Mouse (Mus musculus) left cerebral cortex, postnatal 25 days (tissue): ENCODE measurements around the gene Olfr247. TPM values are rescaled to one million over a fixed set of nuclear protein-coding genes. Genes with fewer than 3 reads are reported as not detected.
"Not testable (repeated sequence)": the region's sequence is repeated elsewhere in the genome, so short reads cannot be mapped to it uniquely, and the experiment has no call there.

ENCODE experiments used
- DNase-seq, 2 experiments: peaks; one replicate each; pipeline ENCODE4 v3.0.0; 2022; ENCODE audit warnings: low spot score in 2 of 2, mixed read lengths in 1 of 2
- intact Hi-C: fragments of 180-260 bp; cut with DNase I; formaldehyde crosslinking; loops from one replicate; pipeline ENCODE4 v1.15.1; 2025
- total RNA-seq, 2 experiments: library from RNA; stranded (reverse); gene quantifications; 2 replicates each; pipeline ENCODE4 v1.2.3; 2021

Gene Olfr247
- total RNA-seq, result not detected

- DNase-seq, intact Hi-C loops: not testable (repeated sequence)
Measured at GRCm38 (mm10) chr10:129976040-129976439, at the start of gene Olfr247. Olfr247 (minus strand) TSS chr10:129976140.

GRCm38 (mm10) chr10:130012321-130012720 is 36.4 kb upstream of the Olfr247 start, which contains the start of gene Olfr820:
Olfr820 (plus strand) TSS chr10:130012621.
- intact Hi-C loops, result no loop called here
- DNase-seq, result no peak

- DNase-seq, intact Hi-C loops: not testable (repeated sequence)
Measured at GRCm38 (mm10) chr10:130005366-130005765, 29.4 kb upstream of the Olfr247 start.

DNA sequence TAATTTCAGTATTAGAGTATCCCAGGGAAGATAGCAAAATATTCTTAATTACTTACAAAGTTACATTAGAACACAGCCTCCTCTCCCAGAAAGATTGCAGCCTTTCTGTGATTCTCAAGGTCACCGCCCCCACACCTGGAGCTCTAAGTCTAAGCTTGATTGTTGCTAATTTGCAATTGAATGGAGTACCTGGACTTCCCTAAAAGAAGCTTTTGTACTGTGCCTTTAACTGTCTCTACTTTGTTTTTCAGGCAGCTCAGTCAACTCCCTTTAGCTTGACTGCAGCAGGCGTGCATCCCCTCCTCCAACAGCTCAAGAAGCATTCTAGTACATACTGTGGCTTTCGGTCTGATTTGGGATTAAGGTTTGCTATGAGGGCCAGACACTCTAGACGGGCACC is 28.2 kb upstream of the Olfr247 start:
- DNase-seq, intact Hi-C loops: not testable (repeated sequence)

- intact Hi-C loops, result not testable (repeated sequence)
Measured at GRCm38 (mm10) chr10:129984962-129985361, 9.0 kb upstream of the Olfr247 start, which contains the start of gene Gm10310. Gm10310 (minus strand) TSS chr10:129985062.

DNA sequence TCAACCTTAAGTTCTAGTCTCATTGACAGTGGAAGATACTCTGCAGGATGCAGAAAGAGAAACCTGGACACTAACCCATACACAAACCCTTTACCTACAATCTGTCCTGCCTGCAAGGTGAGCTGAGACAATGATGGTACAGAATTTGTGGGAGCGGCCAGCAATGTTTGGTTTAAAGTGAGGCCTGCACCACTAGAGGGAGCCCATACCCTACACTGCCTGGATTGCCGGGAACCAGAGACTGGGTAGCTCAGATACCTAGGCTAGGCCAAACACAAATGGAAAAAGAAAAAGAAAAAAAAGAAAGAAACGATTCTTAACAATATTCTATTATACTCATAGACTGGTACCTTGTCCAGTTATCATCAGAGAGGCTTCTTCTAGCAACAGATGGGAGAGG is 5.9 kb upstream of the Olfr247 start:
- DNase-seq, intact Hi-C loops: not testable (repeated sequence)

More at GRCm38 (mm10) chr10:129984962-129985361, 9.0 kb upstream of the Olfr247 start, which contains the start of gene Gm10310:
- DNase-seq, result not testable (repeated sequence)

- intact Hi-C loops, DNase-seq: not testable (repeated sequence)
Measured at GRCm38 (mm10) chr10:129972994-129973393, 2.9 kb downstream of the Olfr247 start.

DNA sequence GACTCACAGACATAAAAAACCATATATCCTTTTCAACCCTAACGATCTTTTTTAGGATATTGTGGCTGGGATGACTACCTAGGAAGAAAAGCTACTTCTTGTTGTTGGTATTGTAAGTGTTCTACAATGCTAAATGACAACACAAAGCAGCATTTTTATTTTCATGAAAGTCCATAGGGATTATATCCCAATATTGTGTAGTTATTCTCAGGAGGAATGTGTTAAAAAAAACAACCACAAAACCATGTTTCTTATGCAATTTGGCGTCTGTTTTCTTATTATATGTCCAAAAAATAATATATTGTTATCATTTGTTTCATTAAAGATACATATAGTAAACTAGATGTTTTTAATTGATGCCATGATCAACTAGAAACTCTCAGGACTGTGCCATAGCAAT is 8.8 kb downstream of the Olfr247 start, which contains the start of gene Olfr819:
Olfr819 (minus strand) TSS at position 101 of the 400 bp plus-strand sequence.
- DNase-seq, intact Hi-C loops: not testable (repeated sequence)

DNA sequence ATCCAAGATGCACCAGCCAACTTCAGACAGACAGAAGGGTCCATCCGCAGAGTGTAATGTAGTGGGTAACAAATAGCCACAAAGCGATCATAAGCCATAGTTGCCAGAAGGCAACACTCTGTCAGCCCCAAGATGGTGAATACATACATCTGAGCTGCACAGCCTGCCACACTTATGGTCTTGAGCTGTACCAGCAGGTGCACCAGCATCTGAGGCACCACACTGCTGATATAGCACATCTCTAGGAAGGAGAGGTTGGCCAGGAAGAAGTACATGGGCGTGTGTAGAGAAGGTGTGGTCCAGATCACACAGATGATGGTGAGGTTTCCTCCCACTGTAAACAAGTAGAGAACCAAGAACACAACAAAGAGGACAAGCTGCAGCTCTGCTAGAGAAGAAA is 9.7 kb downstream of the Olfr247 start:
- intact Hi-C loops, DNase-seq: not testable (repeated sequence)

GRCm38 (mm10) chr10:129949000-129949399 is 26.9 kb downstream of the Olfr247 start, which contains the start of gene Olfr818:
Olfr818 (minus strand) TSS chr10:129949100.
- intact Hi-C loops, result no loop called here
- no peak for DNase-seq

Other genes with a start within 250 kb of the Olfr247 start
- gene Olfr805, start 246.8 kb downstream of the Olfr247 start, total RNA-seq, result not detected
- not detected for gene Olfr806, start 234.2 kb downstream of the Olfr247 start, total RNA-seq
- not detected for gene Olfr807, start 218.3 kb downstream of the Olfr247 start, total RNA-seq
- not detected for gene Olfr808, start 210.7 kb downstream of the Olfr247 start, total RNA-seq
- not detected for gene Olfr809, start 201.5 kb downstream of the Olfr247 start, total RNA-seq
- gene Olfr810, start 181.2 kb downstream of the Olfr247 start, total RNA-seq, result not detected
- not detected for gene Olfr811, start 171.7 kb downstream of the Olfr247 start, total RNA-seq
- not detected for gene Olfr812, start 130.0 kb downstream of the Olfr247 start, total RNA-seq
- gene Olfr813, start 120.8 kb downstream of the Olfr247 start, total RNA-seq, result not detected
- not detected for gene Olfr814, start 96.3 kb downstream of the Olfr247 start, total RNA-seq
- gene Olfr815, start 70.3 kb downstream of the Olfr247 start, total RNA-seq, result not detected
- not detected for gene Olfr816, start 60.5 kb downstream of the Olfr247 start, total RNA-seq
- not detected for gene Olfr818, start 27.0 kb downstream of the Olfr247 start, total RNA-seq
- not detected for gene Olfr819, start 8.9 kb downstream of the Olfr247 start, total RNA-seq
- not detected for gene Gm10310, start 8.9 kb upstream of the Olfr247 start, total RNA-seq
- gene Olfr820, start 36.5 kb upstream of the Olfr247 start, total RNA-seq, result not detected
- not detected for gene Olfr821, start 54.2 kb upstream of the Olfr247 start, total RNA-seq
- gene Olfr822, start 95.1 kb upstream of the Olfr247 start, total RNA-seq, result not detected
- not detected for gene Olfr823, start 139.2 kb upstream of the Olfr247 start, total RNA-seq
- gene Olfr824, start 153.9 kb upstream of the Olfr247 start, total RNA-seq, result not detected
- not detected for gene Olfr825, start 190.6 kb upstream of the Olfr247 start, total RNA-seq
- gene Olfr826, start 208.0 kb upstream of the Olfr247 start, total RNA-seq, result not detected
- not detected for gene Olfr827, start 238.3 kb upstream of the Olfr247 start, total RNA-seq